Mouse (Mus musculus): ENCODE results near the gene Tas2r123. TPM values are rescaled to one million over a fixed set of nuclear protein-coding genes. Genes with fewer than 3 reads are reported as not detected.

Tas2r123 gene
- polyA plus RNA-seq (2014; fragmentation: Illumina TruSeq; extraction: RNeasy Lipid Tissue Mini Kit (QIAGEN cat#74804); ENCODE audit: low read depth, low replicate concordance), result not detected

GRCm38 (mm10) chr6:132846842-132847241 lies at the start of gene Tas2r123:
Gene Tas2r123 (plus strand): TSS chr6:132847142.

GRCm38 (mm10) chr6:132802518-132802917 lies 44.4 kb upstream of the Tas2r123 start, which contains the start of gene Tas2r117:
Gene Tas2r117 (plus strand): TSS chr6:132802818.

GRCm38 (mm10) chr6:132855138-132855537 lies 8.2 kb downstream of the Tas2r123 start, which contains the start of gene Tas2r116:
Gene Tas2r116 (plus strand): TSS chr6:132855438.

GRCm38 (mm10) chr6:132867708-132868107 lies 20.8 kb downstream of the Tas2r123 start, which contains the start of gene Tas2r110:
Gene Tas2r110 (plus strand): TSS chr6:132868008.

GRCm38 (mm10) chr6:132892711-132893110 lies 45.8 kb downstream of the Tas2r123 start, which contains the start of gene Tas2r113:
Gene Tas2r113 (plus strand): TSS chr6:132893011.

Other genes with a start within 250 kb of the Tas2r123 start
- gene A630073D07Rik, start 195.6 kb upstream of the Tas2r123 start, polyA plus RNA-seq (2014; fragmentation: Illumina TruSeq; extraction: RNeasy Lipid Tissue Mini Kit (QIAGEN cat#74804); ENCODE audit: low read depth, low replicate concordance), result not detected
- not detected for gene Tas2r120, start 190.2 kb upstream of the Tas2r123 start, polyA plus RNA-seq (2014; fragmentation: Illumina TruSeq; extraction: RNeasy Lipid Tissue Mini Kit (QIAGEN cat#74804); ENCODE audit: low read depth, low replicate concordance)
- not detected for gene Tas2r121, start 146.1 kb upstream of the Tas2r123 start, polyA plus RNA-seq (2014; fragmentation: Illumina TruSeq; extraction: RNeasy Lipid Tissue Mini Kit (QIAGEN cat#74804); ENCODE audit: low read depth, low replicate concordance)
- not detected for gene Tas2r122, start 135.2 kb upstream of the Tas2r123 start, polyA plus RNA-seq (2014; fragmentation: Illumina TruSeq; extraction: RNeasy Lipid Tissue Mini Kit (QIAGEN cat#74804); ENCODE audit: low read depth, low replicate concordance)
- gene Tas2r115, start 109.1 kb upstream of the Tas2r123 start, polyA plus RNA-seq (2014; fragmentation: Illumina TruSeq; extraction: RNeasy Lipid Tissue Mini Kit (QIAGEN cat#74804); ENCODE audit: low read depth, low replicate concordance), result not detected
- gene Tas2r124, start 92.4 kb upstream of the Tas2r123 start, polyA plus RNA-seq (2014; fragmentation: Illumina TruSeq; extraction: RNeasy Lipid Tissue Mini Kit (QIAGEN cat#74804); ENCODE audit: low read depth, low replicate concordance), result not detected
- gene Tas2r102, start 85.0 kb upstream of the Tas2r123 start, polyA plus RNA-seq (2014; fragmentation: Illumina TruSeq; extraction: RNeasy Lipid Tissue Mini Kit (QIAGEN cat#74804); ENCODE audit: low read depth, low replicate concordance), result not detected
- gene Tas2r136, start 69.0 kb upstream of the Tas2r123 start, polyA plus RNA-seq (2014; fragmentation: Illumina TruSeq; extraction: RNeasy Lipid Tissue Mini Kit (QIAGEN cat#74804); ENCODE audit: low read depth, low replicate concordance), result not detected
- gene Tas2r117, start 44.3 kb upstream of the Tas2r123 start, polyA plus RNA-seq (2014; fragmentation: Illumina TruSeq; extraction: RNeasy Lipid Tissue Mini Kit (QIAGEN cat#74804); ENCODE audit: low read depth, low replicate concordance), result not detected
- gene Tas2r116, start 8.3 kb downstream of the Tas2r123 start, polyA plus RNA-seq (2014; fragmentation: Illumina TruSeq; extraction: RNeasy Lipid Tissue Mini Kit (QIAGEN cat#74804); ENCODE audit: low read depth, low replicate concordance), result not detected
- not detected for gene Tas2r110, start 20.9 kb downstream of the Tas2r123 start, polyA plus RNA-seq (2014; fragmentation: Illumina TruSeq; extraction: RNeasy Lipid Tissue Mini Kit (QIAGEN cat#74804); ENCODE audit: low read depth, low replicate concordance)
- not detected for gene Tas2r113, start 45.9 kb downstream of the Tas2r123 start, polyA plus RNA-seq (2014; fragmentation: Illumina TruSeq; extraction: RNeasy Lipid Tissue Mini Kit (QIAGEN cat#74804); ENCODE audit: low read depth, low replicate concordance)
- not detected for gene Tas2r125, start 62.5 kb downstream of the Tas2r123 start, polyA plus RNA-seq (2014; fragmentation: Illumina TruSeq; extraction: RNeasy Lipid Tissue Mini Kit (QIAGEN cat#74804); ENCODE audit: low read depth, low replicate concordance)
- not detected for gene Tas2r129, start 104.0 kb downstream of the Tas2r123 start, polyA plus RNA-seq (2014; fragmentation: Illumina TruSeq; extraction: RNeasy Lipid Tissue Mini Kit (QIAGEN cat#74804); ENCODE audit: low read depth, low replicate concordance)
- not detected for gene Tas2r131, start 110.8 kb downstream of the Tas2r123 start, polyA plus RNA-seq (2014; fragmentation: Illumina TruSeq; extraction: RNeasy Lipid Tissue Mini Kit (QIAGEN cat#74804); ENCODE audit: low read depth, low replicate concordance)
- gene Tas2r109, start 133.8 kb downstream of the Tas2r123 start, polyA plus RNA-seq (2014; fragmentation: Illumina TruSeq; extraction: RNeasy Lipid Tissue Mini Kit (QIAGEN cat#74804); ENCODE audit: low read depth, low replicate concordance), result not detected
- gene Tas2r103, start 190.0 kb downstream of the Tas2r123 start, polyA plus RNA-seq (2014; fragmentation: Illumina TruSeq; extraction: RNeasy Lipid Tissue Mini Kit (QIAGEN cat#74804); ENCODE audit: low read depth, low replicate concordance), result not detected
- gene Tas2r140, start 208.7 kb downstream of the Tas2r123 start, polyA plus RNA-seq (2014; fragmentation: Illumina TruSeq; extraction: RNeasy Lipid Tissue Mini Kit (QIAGEN cat#74804); ENCODE audit: low read depth, low replicate concordance), result not detected

All from adipose tissue, adult 10 weeks (tissue).